Mouse (Mus musculus) heart, adult 2 months (tissue): ENCODE measurements around the gene Ino80e. TPM values are rescaled to one million over a fixed set of nuclear protein-coding genes. Genes with fewer than 3 reads are reported as not detected.
A peak's percentile ranks its signal among the peaks of the same experiment; 100 is the strongest.

Experiments
- DNase-seq, 2 experiments: peaks; one replicate each; pipeline ENCODE4 v3.0.0; 2021
- H3K27ac ChIP-seq: fragments of 200-600 bp; 2 replicates; pipeline ENCODE4 v1.8.1; 2022
- H3K27me3 ChIP-seq: fragments of 200-500 bp; 2 replicates; pipeline ENCODE4 v1.6.1; 2012; ENCODE audit warnings: mild to moderate bottlenecking, low read length, inconsistent platforms, mixed read lengths; ENCODE audit not compliant: control insufficient read depth, insufficient read depth
- H3K36me3 ChIP-seq: fragments of 200-500 bp; 2 replicates; pipeline ENCODE4 v1.6.1; 2012; ENCODE audit warnings: low read length, inconsistent platforms; ENCODE audit not compliant: control insufficient read depth, insufficient read depth
- H3K4me1 ChIP-seq: fragments of 200-500 bp; 2 replicates; pipeline ENCODE4 v1.6.1; 2011; ENCODE audit warnings: low read length; ENCODE audit not compliant: control insufficient read depth, insufficient read depth
- H3K4me3 ChIP-seq: fragments of 200-600 bp; 2 replicates; pipeline ENCODE4 v1.8.1; 2022
- H3K79me2 ChIP-seq: fragments of 200-500 bp; replicated peaks from 2 replicates; pipeline ENCODE4 v1.6.1; 2012; ENCODE audit warnings: mild to moderate bottlenecking, inconsistent platforms, low read length, moderate library complexity, mixed read lengths; ENCODE audit not compliant: control insufficient read depth, insufficient read depth
- H3K9ac ChIP-seq: fragments of 200-500 bp; 2 replicates; pipeline ENCODE4 v1.6.1; 2012; ENCODE audit warnings: low read depth, mild to moderate bottlenecking, control low read depth, inconsistent platforms, low read length, mixed read lengths
- CTCF ChIP-seq: fragments of 200-600 bp; IDR thresholded peaks from 2 replicates; pipeline ENCODE4 v1.8.1; 2022; ENCODE audit warnings: antibody characterized with exemption, mild to moderate bottlenecking, moderate library complexity
- EP300 ChIP-seq: fragments of 200-500 bp; IDR thresholded peaks from 2 replicates; pipeline ENCODE4 v1.6.1; 2011; ENCODE audit warnings: low read depth, low read length, control low read depth; ENCODE audit not compliant: insufficient read depth
- POLR2A ChIP-seq: fragments of 200-500 bp; IDR thresholded peaks from 2 replicates; pipeline ENCODE4 v1.6.1; 2011; ENCODE audit warnings: mild to moderate bottlenecking, low read depth, low read length, control low read depth; ENCODE audit not compliant: insufficient read depth
- WGBS: fragments of 180-500 bp; shearing (Covaris S2); methylation state at CpG from one replicate; pipeline ENCODE4 v1.1.7; 2018; 5-methylcytosine and 5-hydroxymethylcytosine counted together
- intact Hi-C: fragments of 180-260 bp; cut with DNase I; formaldehyde crosslinking; loops from one replicate; pipeline ENCODE4 v1.15.1; 2025
- polyA plus RNA-seq: library from polyadenylated mRNA; depleted of rRNA; stranded (reverse); fragments of >200 nt; gene quantifications from 2 replicates; pipeline ENCODE4 v1.2.3, GENCODE M21; 2012
- total RNA-seq, 2 experiments: library from RNA; stranded (reverse); gene quantifications; 2 replicates each; pipeline ENCODE4 v1.2.3; 2021

Ino80e gene
- total and polyA plus RNA-seq, 3 experiments = 16.8 to 25.9 (median 18.3) TPM

DNA sequence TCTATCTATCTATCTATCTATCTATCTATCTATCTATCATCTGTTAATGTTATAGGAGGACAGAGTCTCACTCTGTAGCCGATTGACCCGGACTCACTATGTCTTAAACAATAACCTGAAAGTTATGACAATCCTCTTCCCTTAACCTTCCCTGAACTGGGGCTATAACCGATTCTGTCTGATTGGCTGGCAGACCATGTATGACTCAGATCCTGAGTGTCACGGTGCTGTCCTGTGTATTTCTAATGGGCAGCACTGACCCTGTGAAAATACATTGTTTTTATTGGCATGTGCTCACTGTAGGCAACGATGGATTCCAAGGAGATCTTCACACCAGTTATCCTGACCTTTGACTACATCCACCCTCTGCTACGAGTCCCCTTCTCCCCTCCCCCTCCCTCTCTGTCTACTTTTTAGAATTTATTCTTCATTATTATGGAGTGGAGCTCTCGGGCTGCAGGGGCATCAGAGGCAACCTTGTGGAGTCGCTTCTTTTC, 46.4 kb downstream of the Ino80e start:
- H3K36me3 ChIP-seq = no peaks in the 10 kb centered on the region
- TF ChIP-seq EP300 = no peak
- TF ChIP-seq POLR2A = no peak
- TF ChIP-seq CTCF = no peak
- no peaks in the 10 kb centered on the region for H3K4me1 ChIP-seq
- H3K4me3 ChIP-seq = no peak overlapping the region
- no peak overlapping the region for H3K27ac ChIP-seq
- H3K79me2 ChIP-seq = no peaks in the 10 kb centered on the region
- H3K27me3 ChIP-seq = no peaks in the 10 kb centered on the region
- no peak overlapping the region for H3K9ac ChIP-seq
- 43% methylated on average over 8 of the region's 8 CpGs for WGBS
- intact Hi-C loops = no loop called here
- DNase-seq = no peak

DNA sequence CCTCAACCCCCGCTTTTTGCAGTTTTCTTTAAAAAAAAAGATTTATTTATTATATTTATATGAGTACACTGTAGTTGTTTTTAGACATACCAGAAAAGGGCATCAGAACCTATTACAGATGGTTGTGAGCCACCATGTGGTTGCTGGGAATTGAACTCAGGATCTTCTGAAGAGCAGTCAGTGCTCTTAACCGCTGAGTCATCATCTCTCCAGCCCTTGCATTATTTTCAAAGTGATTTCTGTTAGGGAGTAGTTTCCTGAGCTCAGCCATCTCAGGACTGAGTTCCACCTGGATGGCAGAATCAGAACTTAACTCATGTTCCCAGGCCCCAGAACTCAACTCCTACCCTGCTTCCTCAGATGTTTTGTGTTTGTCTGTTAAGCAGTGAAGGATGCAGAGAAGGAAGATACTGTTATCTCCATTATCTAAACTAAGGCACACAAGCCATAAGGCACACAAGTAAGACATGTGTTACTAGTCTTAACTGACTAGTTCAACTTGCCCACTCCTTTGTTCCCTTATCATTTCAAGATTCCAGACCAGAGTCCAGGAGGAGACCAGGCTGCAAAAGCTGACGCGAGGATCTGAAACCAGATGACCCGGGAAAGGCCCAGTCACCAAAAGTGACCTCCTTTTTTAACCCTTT, 52.3 kb downstream of the Ino80e start:
- WGBS = 48% methylated on average over 5 of the region's 5 CpGs
- H3K27me3 ChIP-seq = no peaks in the 10 kb centered on the region
- no peak overlapping the region for H3K9ac ChIP-seq
- H3K4me3 ChIP-seq = no peak overlapping the region
- H3K36me3 ChIP-seq = no peaks in the 10 kb centered on the region
- H3K27ac ChIP-seq = peak overlapping the region; percentile 67
- DNase-seq = no peak
- H3K4me1 ChIP-seq = peaks cover 1% of the 10 kb centered on the region; the same call in 1 of the 2 replicates
- H3K79me2 ChIP-seq = no peaks in the 10 kb centered on the region
- intact Hi-C loops = no loop called here
- TF ChIP-seq POLR2A (no peak), CTCF (no peak), EP300 (no peak)

DNA sequence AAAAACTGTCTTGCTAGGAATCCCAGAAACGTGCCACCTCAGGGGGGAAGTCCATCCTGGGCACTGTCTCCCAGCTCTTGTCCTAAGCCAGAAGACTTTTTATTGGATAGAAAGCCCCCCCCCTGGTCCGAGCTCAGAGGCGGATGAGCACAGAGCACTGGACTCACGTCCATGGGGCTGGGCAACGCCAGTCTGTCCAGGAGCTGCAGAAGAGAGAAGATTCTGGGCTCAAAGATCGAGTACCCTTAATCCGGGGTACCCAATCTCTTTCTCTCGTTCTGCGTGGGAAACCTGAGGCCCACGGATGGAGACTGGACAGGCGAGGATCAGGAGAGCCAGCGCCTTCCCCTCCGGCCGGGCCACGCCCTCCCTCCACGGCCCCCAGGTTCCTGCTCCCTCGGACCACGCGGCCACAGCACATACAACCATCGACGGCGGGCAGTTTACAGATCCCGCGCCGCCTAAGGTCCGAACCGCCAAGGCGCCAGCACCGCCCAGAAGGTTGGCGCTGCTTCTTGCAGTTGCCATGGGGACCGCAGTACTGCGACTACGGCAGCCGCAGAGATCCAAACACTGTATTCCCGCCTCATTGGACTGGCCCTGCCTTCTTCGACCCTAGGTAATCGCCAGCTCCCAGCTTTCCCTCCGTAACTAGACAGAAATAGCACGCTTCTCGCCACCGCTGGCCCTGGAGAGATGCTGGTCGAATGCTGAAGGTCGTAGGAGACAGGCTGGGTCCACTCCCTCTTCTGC, 53.3 kb downstream of the Ino80e start:
- TF ChIP-seq EP300 = peak; percentile 78; the same call in 1 of the 2 replicates
- peak; percentile 71 for TF ChIP-seq POLR2A
- peak; percentile 35; the same call in 1 of the 2 replicates for TF ChIP-seq CTCF
- intact Hi-C loops = no loop called here
- peaks cover 1% of the 10 kb centered on the region; the same call in 1 of the 2 replicates for H3K4me1 ChIP-seq
- H3K79me2 ChIP-seq = no peaks in the 10 kb centered on the region
- H3K36me3 ChIP-seq = no peaks in the 10 kb centered on the region
- peak overlapping the region; percentile 78 for H3K9ac ChIP-seq
- no peaks in the 10 kb centered on the region for H3K27me3 ChIP-seq
- DNase-seq = peak; percentile 91 to 92
- peak overlapping the region; percentile 67 for H3K27ac ChIP-seq
- peak overlapping the region; percentile 63 for H3K4me3 ChIP-seq
- WGBS = 1% methylated on average over 43 of the region's 43 CpGs

DNA sequence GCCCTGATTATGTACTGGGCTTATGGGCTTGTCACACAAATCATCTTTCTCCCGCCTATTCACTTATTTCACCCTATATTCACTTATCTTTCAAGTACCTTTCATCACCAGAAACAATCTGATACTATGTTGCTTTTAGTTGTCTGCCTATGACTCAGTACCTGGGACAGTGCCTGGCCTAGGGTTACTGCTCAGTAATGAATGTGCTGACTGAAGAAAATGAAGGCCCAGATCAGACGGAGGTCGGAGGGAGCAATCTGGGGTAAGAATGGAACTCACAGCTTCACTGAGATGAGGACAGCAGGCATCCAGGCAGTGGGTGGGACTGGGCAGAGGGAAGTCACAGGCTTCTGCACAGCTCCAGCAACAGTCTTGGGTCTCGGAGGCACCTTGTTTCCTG, 54.8 kb downstream of the Ino80e start:
- intact Hi-C loops = no loop called here
- no peaks in the 10 kb centered on the region for H3K36me3 ChIP-seq
- no peak for TF ChIP-seq EP300
- no peak for TF ChIP-seq POLR2A
- TF ChIP-seq CTCF = no peak
- H3K79me2 ChIP-seq = no peaks in the 10 kb centered on the region
- no peaks in the 10 kb centered on the region for H3K27me3 ChIP-seq
- no peak overlapping the region for H3K9ac ChIP-seq
- no peak overlapping the region for H3K27ac ChIP-seq
- WGBS = 50% methylated on average over 4 of the region's 4 CpGs
- H3K4me3 ChIP-seq = no peak overlapping the region
- H3K4me1 ChIP-seq = peaks cover 1% of the 10 kb centered on the region; the same call in 1 of the 2 replicates
- DNase-seq = no peak

DNA sequence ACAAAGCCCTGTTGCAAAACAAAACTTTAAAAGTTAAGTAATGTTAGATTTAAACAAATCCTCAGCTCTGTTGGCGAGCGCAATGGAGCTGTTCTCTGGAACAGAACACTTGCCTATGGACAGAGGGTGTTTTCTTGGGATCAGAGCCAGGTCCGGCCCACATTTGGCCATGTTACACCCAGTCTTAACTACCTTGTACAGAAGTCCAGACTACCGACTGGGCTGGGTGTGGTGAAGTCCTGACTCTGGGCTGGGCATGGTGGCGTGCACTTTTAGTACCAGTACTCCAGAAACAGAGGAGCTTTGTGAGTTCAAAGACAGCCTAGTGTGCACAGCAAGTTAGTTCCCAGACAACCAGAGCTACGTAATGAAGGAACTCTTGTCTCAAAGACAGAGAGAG, 55.2 kb downstream of the Ino80e start:
- Histone ChIP-seq H3K27me3 (no peaks in the 10 kb centered on the region), H3K4me1 (peaks cover 1% of the 10 kb centered on the region; the same call in 1 of the 2 replicates), H3K79me2 (no peaks in the 10 kb centered on the region), H3K27ac (no peak overlapping the region), H3K36me3 (no peaks in the 10 kb centered on the region), H3K9ac (no peak overlapping the region), H3K4me3 (no peak overlapping the region)
- intact Hi-C loops = no loop called here
- DNase-seq = no peak
- no peak for TF ChIP-seq EP300
- TF ChIP-seq POLR2A = no peak
- TF ChIP-seq CTCF = no peak
- 62% methylated on average over 6 of the region's 6 CpGs for WGBS

DNA sequence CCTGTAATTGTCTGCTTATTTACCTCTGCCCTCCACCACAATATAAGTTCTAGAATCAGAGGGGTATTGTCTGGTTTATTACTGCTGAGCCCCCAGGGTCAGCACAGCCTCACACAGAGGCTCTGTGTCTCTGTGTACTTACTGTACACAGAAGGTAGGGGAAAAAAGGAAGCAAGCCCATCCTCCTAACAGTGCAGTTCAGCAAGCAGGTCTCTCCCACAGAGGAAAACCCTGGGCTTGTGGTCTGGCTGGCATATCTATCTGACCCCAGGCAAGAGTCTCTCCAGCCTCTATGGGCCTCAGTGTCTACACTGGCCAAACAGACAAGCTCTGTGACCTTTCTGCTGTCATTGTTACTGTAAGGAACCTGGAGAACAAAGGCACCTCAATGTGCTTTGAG, 58.4 kb downstream of the Ino80e start:
- Histone ChIP-seq H3K79me2 (no peaks in the 10 kb centered on the region), H3K27me3 (no peaks in the 10 kb centered on the region), H3K36me3 (no peaks in the 10 kb centered on the region), H3K4me1 (peaks cover 4% of the 10 kb centered on the region), H3K27ac (no peak overlapping the region), H3K4me3 (no peak overlapping the region), H3K9ac (no peak overlapping the region)
- TF ChIP-seq CTCF (no peak), POLR2A (no peak), EP300 (no peak)
- no peak for DNase-seq
- intact Hi-C loops = no loop called here
